Mouse (Mus musculus) midbrain, embryonic 10.5 days (tissue): Measurements from ENCODE around the gene C2cd2l. TPM values are rescaled to one million over a fixed set of nuclear protein-coding genes. Genes with fewer than 3 reads are reported as not detected.
"Not testable (repeated sequence)": the region's sequence is repeated elsewhere in the genome, so short reads cannot be mapped to it uniquely, and the experiment has no call there.

Experiments used
- DNase-seq: peaks from one replicate; pipeline ENCODE4 v3.0.0-alpha.2; 2017; ENCODE audit warnings: low spot score
- H3K27ac ChIP-seq: fragments of 300-500 bp; sonication (generic); replicated peaks from 2 replicates; pipeline ENCODE4 v1.5.1; 2016; ENCODE audit warnings: mild to moderate bottlenecking
- H3K27me3 ChIP-seq: fragments of 300-500 bp; sonication (generic); 2 replicates; pipeline ENCODE4 v1.6.1; 2016; ENCODE audit warnings: low read depth, mild to moderate bottlenecking; ENCODE audit not compliant: poor library complexity, severe bottlenecking
- H3K36me3 ChIP-seq: fragments of 300-500 bp; sonication (generic); 2 replicates; pipeline ENCODE4 v1.6.1; 2016; ENCODE audit warnings: mild to moderate bottlenecking, moderate library complexity
- H3K4me1 ChIP-seq: fragments of 300-500 bp; sonication (generic); 2 replicates; pipeline ENCODE4 v1.6.1; 2016
- H3K4me3 ChIP-seq: fragments of 300-500 bp; sonication (generic); 2 replicates; pipeline ENCODE4 v1.5.1; 2016; ENCODE audit warnings: mild to moderate bottlenecking, moderate library complexity
- H3K9me3 ChIP-seq: fragments of 300-500 bp; sonication (generic); replicated peaks from 2 replicates; pipeline ENCODE4 v1.6.1; 2016; ENCODE audit warnings: mild to moderate bottlenecking
- WGBS: fragments of 180-500 bp; shearing (Covaris S2); methylation state at CpG from one replicate; pipeline ENCODE4 v1.1.7; 2016; 5-methylcytosine and 5-hydroxymethylcytosine counted together
- polyA plus RNA-seq: library from polyadenylated mRNA; unstranded; fragments of >200 nt; fragmentation: Nextera tagmentation; extraction: Ambion mirVana; gene quantifications from 2 replicates; pipeline ENCODE4 v1.2.1, GENCODE M21; 2016

The C2cd2l gene
- polyA plus RNA-seq, 1 experiment from 2014 or later, result 8.6 TPM

DNA sequence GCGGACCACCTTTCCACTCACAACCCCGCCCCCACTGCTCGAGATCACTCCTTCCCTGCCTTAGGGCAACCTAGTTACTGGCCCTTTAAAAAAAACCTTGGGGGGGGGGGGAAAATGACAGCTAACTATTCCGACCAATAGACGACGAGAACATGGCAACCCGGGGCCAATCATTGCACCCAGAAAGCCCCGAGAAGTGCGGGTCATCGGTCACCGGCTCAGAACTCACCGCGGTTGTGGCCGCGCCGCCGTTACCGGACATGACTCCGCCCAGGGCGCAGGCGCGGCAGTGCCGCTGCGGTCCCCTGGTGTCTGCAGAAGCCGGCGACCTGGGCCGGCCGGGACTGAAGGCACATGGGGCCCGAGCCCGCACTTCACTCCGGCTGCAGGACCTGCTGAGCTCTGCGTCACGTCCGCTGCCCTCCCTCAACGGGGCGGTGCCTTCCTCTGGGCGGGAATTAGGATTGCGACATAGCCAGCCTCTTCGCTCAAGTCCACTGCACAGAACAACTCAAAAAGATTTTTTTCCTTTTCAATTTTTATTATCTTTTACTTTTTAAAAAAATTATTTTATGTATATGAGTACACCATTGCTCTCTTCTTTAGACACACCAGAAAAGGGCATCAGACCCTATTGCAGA lies 23.8 kb upstream of the C2cd2l start, which contains the start of gene Hmbs:
TSS of gene Hmbs (minus strand) at position 448 of the 641 bp plus-strand sequence.
- Histone ChIP-seq H3K27me3 (no peaks in the 10 kb centered on the region), H3K36me3 (peaks cover 64% of the 10 kb centered on the region), H3K27ac (peak within 1 kb of the TSS; percentile 98), H3K9me3 (no peaks in the 10 kb centered on the region), H3K4me3 (peak within 1 kb of the TSS; percentile 87), H3K4me1 (peaks cover 21% of the 10 kb centered on the region)
- DNase-seq, result peak; percentile 94
- under 1% methylated on average over 39 of the region's 39 CpGs for WGBS

DNA sequence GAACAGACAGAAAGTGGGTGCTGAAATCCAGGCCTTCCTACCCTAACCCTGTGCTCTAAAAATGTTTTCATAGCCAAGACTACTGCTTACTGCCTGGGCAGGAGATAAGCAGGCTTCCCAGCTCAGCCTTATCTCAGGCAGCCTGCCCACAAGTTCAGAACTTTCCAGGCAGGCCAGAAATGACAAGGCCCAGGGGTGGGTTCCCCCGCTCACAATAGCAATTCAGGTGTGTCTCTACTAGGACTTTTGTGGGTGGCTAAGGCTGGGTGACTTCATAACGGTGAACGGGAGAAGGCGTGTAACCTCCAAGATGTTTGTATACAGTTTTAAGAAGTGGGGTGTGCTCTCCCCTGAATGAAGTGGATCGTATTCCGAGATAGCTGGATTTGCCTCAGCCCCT lies 23.2 kb upstream of the C2cd2l start:
- Histone ChIP-seq H3K27ac (peak overlapping the region; percentile 98), H3K27me3 (no peaks in the 10 kb centered on the region), H3K36me3 (peaks cover 64% of the 10 kb centered on the region), H3K4me3 (peak overlapping the region; percentile 87), H3K4me1 (peaks cover 21% of the 10 kb centered on the region), H3K9me3 (no peaks in the 10 kb centered on the region)
- WGBS, result 16% methylated on average over 6 of the region's 6 CpGs
- no peak for DNase-seq

DNA sequence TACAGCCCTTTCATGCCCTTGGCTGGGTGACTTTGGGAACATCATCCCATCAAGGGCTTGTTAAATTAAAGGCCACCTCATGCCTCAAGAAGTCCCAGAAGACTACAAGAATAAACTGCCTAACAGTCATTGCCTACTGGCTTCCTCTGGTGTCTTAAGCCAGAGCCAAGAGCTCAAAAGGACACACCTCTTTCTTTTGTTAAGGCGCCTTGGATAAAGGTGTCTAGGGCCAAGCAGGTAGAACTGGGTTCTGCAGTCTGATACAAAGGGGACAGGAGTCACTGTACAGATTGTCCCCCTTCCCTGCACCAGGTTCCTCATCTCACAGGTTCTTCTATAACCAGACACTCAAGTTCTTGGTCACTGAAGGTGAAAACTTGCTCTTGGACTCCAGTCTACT lies 22.5 kb upstream of the C2cd2l start:
- Histone ChIP-seq H3K9me3 (no peaks in the 10 kb centered on the region), H3K4me1 (peaks cover 24% of the 10 kb centered on the region), H3K27ac (peak overlapping the region; percentile 98), H3K27me3 (no peaks in the 10 kb centered on the region), H3K36me3 (peaks cover 64% of the 10 kb centered on the region), H3K4me3 (peak overlapping the region; percentile 87)
- no peak for DNase-seq
- WGBS, result 97% methylated on average over 1 of the region's 1 CpGs

DNA sequence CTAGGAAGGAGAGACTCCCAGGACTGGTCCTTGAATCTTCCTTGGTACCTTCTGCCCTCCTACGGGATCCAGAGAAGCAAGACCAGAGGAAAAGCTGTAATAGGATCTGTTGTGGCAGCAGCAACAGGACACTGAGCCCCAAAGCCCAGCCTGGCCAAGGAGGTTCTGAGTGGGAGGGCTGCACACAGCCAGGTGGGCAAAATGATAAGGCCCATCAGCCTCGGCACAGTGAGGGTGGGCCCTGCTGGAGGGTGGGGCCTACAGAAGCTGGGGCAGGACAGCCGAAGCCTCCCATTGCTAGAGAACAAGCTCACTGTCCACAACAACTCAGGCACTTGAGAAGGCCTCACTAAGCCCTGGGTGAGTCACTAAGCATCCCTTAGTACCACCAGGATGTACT lies 22.1 kb upstream of the C2cd2l start:
- peak overlapping the region; percentile 87 for H3K4me3 ChIP-seq
- peak overlapping the region; percentile 98; the same call in 1 of the 2 replicates for H3K27ac ChIP-seq
- DNase-seq, result no peak
- no peaks in the 10 kb centered on the region for H3K9me3 ChIP-seq
- peaks cover 28% of the 10 kb centered on the region for H3K4me1 ChIP-seq
- WGBS, result 88% methylated on average over 3 of the region's 3 CpGs
- H3K36me3 ChIP-seq, result peaks cover 64% of the 10 kb centered on the region
- H3K27me3 ChIP-seq, result no peaks in the 10 kb centered on the region

DNA sequence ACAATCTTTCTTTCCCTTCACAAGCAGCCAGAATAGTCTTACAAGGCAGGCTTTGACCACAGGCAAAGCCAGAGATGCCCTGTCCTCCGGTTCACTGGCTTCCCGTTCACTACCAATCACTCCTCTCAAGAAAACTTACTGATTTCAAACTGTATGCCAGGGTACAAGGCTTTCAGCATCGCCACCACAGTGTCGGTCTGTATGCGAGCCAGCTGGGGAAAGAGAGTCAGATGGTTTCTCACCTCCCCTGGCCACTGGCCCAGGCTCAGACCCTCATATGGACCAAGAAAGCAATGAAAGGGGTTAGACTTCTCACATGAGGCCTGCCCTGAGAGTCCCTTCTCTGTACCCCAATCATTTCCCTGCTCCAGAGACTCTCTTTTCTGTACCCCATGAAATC lies 21.4 kb upstream of the C2cd2l start:
- WGBS, result 90% methylated on average over 5 of the region's 5 CpGs
- no peaks in the 10 kb centered on the region for H3K9me3 ChIP-seq
- H3K4me1 ChIP-seq, result peaks cover 35% of the 10 kb centered on the region
- no peaks in the 10 kb centered on the region for H3K27me3 ChIP-seq
- DNase-seq, result no peak
- H3K4me3 ChIP-seq, result peak overlapping the region; percentile 87
- peak overlapping the region; percentile 98; the same call in 1 of the 2 replicates for H3K27ac ChIP-seq
- peaks cover 64% of the 10 kb centered on the region for H3K36me3 ChIP-seq

DNA sequence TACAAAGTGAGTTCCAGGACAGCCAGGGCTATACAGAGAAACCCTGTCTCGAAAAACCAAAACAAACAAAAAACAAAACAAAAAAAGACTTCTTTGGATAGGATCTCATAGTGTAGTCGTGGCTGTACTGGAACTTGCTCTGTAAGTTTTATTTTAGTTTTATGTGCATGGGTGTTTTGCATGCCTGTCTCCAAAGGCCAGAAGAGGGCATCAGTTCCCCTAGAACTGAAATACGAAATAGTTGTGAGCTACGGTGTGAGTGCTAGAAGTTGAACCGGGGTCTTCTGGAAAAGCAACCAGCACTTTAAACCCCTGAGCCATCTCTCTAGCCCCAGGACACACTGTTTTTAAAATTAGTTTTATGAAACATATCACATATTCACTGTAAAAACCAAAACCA lies 18.5 kb upstream of the C2cd2l start:
- WGBS, result 86% methylated on average over 5 of the region's 5 CpGs
- Histone ChIP-seq H3K27me3 (no peaks in the 10 kb centered on the region), H3K4me3 (peak overlapping the region; percentile 21; the same call in 1 of the 2 replicates), H3K36me3 (peaks cover 62% of the 10 kb centered on the region), H3K27ac (no peak overlapping the region), H3K4me1 (peaks cover 34% of the 10 kb centered on the region), H3K9me3 (peaks cover 4% of the 10 kb centered on the region; the same call in 1 of the 2 replicates)
- no peak for DNase-seq

DNA sequence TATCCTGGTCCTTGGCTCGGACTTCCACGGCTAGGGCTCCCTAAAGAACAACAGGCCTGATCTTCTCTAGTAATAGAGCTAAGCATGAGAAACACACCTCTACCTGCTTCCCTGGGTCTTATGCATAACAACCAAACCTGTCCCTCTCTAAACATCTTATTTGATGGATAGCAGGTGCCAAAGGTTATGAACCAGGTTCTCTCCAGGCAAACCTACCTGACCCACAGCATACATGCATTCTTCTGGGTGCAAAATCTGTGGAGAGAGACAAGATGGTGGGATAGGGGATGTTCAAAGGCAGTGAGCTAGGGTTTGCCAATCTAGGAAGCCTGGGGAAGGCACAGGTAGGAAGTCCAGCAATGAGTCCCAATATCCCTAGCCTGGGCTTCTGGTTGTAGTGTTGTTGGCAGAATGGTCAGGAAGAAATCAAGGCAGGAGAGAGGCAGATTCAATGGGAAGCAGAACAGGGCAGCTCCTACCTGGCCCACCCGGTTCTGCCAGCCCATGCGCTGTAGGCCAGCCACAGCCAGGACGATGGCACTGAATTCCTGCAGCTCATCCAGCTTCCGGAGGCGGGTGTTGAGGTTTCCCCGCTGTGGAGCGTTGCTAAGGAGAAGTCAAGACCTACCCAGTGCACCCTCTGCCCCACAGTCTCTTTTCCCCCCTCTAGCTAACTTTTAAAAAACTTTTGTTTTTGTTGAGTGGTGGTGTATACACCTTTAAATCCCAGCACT lies 17.5 kb upstream of the C2cd2l start:
- Histone ChIP-seq H3K4me3 (peak overlapping the region; percentile 94), H3K27ac (0 out of 2 replicates have a peak overlapping the region, but pooled peaks have one; percentile 28), H3K36me3 (peaks cover 71% of the 10 kb centered on the region), H3K27me3 (no peaks in the 10 kb centered on the region), H3K9me3 (peaks cover 11% of the 10 kb centered on the region; the same call in 1 of the 2 replicates), H3K4me1 (peaks cover 24% of the 10 kb centered on the region)
- WGBS, result 76% methylated on average over 9 of the region's 9 CpGs
- DNase-seq, result no peak

DNA sequence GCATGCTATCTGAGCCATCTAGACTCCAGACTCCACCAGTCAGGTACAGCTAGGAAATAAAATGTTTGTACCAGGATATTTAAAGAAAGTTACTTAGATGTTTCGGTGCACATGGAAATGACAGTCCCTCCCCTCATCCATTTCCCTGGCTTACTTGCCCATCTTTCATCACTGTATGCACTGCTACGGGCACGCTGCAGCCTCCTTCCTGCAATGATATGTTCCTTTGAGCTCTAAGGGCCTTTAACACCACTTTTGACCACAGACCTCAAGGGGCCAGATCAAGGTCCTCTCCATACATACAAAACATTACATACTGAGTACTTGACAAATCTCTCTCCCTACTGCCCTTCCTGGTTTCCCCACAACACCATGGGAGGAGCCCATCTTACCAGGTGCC lies 16.9 kb upstream of the C2cd2l start:
- WGBS, result 83% methylated on average over 3 of the region's 3 CpGs
- Histone ChIP-seq H3K4me1 (peaks cover 19% of the 10 kb centered on the region), H3K4me3 (peak overlapping the region; percentile 94), H3K9me3 (peaks cover 11% of the 10 kb centered on the region; the same call in 1 of the 2 replicates), H3K36me3 (peaks cover 78% of the 10 kb centered on the region), H3K27me3 (no peaks in the 10 kb centered on the region), H3K27ac (no peak overlapping the region)
- DNase-seq, result no peak

DNA sequence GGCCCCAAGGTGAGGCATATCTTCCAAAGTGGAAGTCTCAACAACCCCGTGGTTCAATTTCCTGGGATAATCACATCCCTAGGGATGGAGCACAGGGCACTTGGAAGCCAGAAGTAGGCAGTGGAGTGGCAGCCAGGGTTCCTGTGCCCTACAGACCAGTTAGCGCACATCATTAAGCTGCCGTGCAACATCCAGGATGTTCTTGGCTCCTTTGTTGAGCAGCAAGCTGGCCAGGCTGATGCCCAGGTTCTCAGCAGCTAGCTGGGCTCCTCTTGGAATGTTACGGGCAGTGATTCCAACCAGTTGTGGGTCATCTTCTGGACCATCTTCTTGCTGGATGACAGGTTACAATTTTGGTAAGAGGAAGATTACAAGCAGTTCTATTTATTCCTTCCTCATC lies 16.4 kb upstream of the C2cd2l start:
- DNase-seq, H3K27me3 ChIP-seq: not testable (repeated sequence)
- Histone ChIP-seq H3K9me3 (peaks cover 11% of the 10 kb centered on the region; the same call in 1 of the 2 replicates), H3K36me3 (peaks cover 78% of the 10 kb centered on the region), H3K4me1 (peaks cover 19% of the 10 kb centered on the region), H3K27ac (0 out of 2 replicates have a peak overlapping the region, but pooled peaks have one; percentile 96), H3K4me3 (peak overlapping the region; percentile 94)
- 46% methylated on average over 4 of the region's 4 CpGs for WGBS

DNA sequence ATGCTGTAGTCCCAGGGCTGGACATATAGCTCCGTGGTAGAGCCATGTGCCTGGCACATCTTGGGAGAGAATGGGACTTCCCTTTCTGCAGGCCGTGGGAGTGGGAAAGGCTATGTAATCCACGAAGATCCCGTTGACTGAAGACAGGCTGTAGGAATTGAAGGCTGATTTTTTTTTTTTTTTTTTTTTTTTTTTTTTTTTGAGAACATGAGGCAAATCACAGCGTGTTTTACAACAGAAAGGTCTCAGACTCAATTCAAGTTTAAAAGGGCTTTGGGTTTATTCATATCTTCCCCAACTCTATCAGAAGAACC lies 16.0 kb upstream of the C2cd2l start:
- peak overlapping the region; percentile 94 for H3K4me3 ChIP-seq
- H3K36me3 ChIP-seq, result peaks cover 79% of the 10 kb centered on the region
- peaks cover 19% of the 10 kb centered on the region for H3K4me1 ChIP-seq
- peaks cover 11% of the 10 kb centered on the region; the same call in 1 of the 2 replicates for H3K9me3 ChIP-seq
- no peaks in the 10 kb centered on the region for H3K27me3 ChIP-seq
- no peak for DNase-seq
- peak overlapping the region; percentile 96 for H3K27ac ChIP-seq
- WGBS, result 3% methylated on average over 5 of the region's 5 CpGs

DNA sequence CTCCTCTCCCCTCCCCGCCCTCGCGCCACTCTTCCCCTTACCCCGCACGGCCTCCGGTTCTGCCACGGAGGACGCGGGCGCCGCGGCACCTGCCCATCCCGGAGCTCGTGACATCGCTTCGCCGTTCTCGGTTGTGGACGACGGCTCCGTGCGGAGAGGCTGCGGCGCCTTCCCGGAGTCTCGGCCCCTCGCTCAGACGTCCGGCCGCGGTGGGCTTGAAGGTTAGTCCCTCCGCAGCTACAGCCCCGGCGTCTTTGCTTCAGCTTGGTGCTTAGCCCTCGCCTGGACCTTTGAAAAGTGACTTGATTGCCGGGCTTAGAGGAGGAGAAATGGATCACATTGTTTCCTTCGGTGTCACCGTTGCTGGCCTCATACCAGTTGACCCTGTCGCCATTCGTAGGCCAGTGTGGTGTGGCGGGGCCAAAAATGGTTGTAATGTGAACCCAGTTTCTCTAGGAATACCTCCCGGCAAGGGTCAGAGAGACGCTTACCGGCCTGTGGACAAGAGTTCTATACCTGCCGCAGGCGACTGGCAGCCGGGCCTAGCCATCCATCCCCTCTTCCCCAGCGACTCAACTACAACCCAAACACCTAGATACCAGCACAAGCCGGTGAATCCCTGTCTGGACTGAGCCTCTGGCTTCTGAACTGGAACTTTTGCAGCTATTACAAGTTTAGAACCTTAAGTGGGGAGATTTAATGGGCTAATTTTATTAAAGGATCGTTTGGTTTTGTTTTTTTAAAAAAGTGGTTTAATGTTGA lies 15.4 kb upstream of the C2cd2l start:
- Histone ChIP-seq H3K36me3 (peaks cover 79% of the 10 kb centered on the region), H3K4me1 (peaks cover 19% of the 10 kb centered on the region), H3K4me3 (peak overlapping the region; percentile 94), H3K27me3 (no peaks in the 10 kb centered on the region), H3K27ac (peak overlapping the region; percentile 96), H3K9me3 (peaks cover 11% of the 10 kb centered on the region; the same call in 1 of the 2 replicates)
- WGBS, result under 1% methylated on average over 50 of the region's 50 CpGs
- peak; percentile 71 for DNase-seq
